Mouse (Mus musculus) megakaryocyte, embryonic 14.5 days (primary cell): ENCODE measurements around the gene Aldh5a1.

Experiments
- FLI1 ChIP-seq: IDR thresholded peaks from 2 replicates; pipeline ENCODE4 v1.6.1; 2012; ENCODE audit warnings: low read length, inconsistent platforms, mixed read lengths
- GATA1 ChIP-seq: IDR thresholded peaks from 3 replicates; pipeline ENCODE4 v1.6.1; 2012; ENCODE audit warnings: mixed read lengths, low read length, inconsistent platforms, borderline replicate concordance

GRCm38 (mm10) chr13:24952659-24953058 is 15.2 kb upstream of the Aldh5a1 start:
- TF ChIP-seq GATA1 (no peak), FLI1 (no peak)
